Mouse (Mus musculus): ENCODE data around the gene Slc15a4.
A peak's percentile ranks its signal among the peaks of the same experiment; 100 is the strongest.

Gene Slc15a4

DNA sequence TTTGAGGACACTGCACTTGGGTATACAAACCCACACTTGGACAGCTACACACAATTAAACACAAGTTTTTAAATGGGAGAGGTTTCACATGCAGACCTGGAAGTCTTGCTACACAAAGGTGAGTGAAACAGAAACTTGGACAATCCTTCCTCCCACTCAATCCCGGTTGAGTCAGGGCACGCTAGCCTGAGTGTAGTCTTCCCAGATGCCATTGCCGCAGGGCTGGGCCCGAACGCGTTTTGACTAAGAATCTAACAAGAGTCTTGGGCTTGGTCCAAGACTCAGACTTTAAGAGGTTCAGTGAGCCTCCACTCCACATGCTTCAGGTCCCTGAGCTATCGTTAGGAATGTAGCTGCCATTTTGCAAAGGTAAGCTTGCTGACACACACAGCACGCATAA lies 12.3 kb downstream of the Slc15a4 start:
- DNase-seq (ENCODE audit: low spot score in 2 of 2): no peak

DNA sequence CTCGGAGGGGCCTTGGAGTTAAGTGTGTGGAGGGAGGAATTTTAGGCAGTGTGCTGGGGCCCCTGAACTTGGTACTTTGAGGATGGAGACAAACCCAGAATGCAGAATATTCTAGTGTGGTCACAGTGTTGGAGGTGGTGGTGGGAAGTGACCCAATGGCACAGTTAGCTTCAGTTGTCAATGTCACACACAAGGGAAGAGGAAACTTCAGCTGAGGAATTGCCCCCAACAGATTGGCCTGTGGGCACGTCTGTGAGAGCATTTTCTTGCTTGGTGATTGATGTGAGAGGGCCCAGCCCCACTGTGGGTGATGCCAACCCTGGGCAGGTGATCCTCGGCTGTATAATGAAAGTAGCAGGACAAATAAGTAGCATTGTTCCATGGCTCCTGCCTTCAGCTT lies 13.9 kb downstream of the Slc15a4 start:
- no peak for DNase-seq (ENCODE audit: low spot score in 2 of 2)

DNA sequence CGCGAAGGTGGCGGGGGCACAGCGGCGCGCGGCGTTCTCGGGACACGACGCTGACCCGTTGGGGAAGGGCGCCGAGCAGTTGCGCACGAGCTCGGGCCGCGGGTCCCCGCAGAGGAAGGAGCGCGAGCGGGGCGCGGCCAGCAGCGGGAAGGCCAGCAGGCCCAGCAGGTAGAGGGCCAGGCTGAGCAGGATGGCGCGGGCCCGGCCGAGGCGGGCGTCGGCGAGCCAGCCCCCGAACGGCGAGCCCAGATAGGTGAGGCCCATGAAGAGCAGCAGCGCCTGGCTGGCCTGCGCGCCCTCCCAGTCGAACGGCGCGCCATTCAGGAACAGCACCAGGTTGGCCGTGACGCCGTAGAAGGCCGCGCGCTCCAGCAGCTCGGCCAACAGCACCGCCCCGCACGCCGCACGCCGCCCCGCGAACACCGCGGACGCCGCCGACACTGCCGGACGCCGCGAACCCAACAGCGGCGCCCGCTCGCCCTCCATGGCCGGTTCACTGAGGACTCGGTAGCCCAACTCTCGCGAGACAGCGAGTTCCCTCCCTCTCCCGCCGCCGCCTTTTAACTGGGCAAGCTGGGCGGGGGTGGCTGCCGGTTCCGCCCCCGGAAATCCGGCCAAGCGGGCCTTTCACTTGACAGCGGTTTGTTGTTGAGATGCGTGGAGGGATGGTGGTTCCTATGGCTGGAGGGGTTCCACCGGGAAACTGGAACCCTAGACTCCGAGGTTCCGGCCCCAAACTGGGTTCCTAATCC lies 15.6 kb downstream of the Slc15a4 start:
- peak; percentile 94 to 96 for DNase-seq (ENCODE audit: low spot score in 2 of 2)

DNA sequence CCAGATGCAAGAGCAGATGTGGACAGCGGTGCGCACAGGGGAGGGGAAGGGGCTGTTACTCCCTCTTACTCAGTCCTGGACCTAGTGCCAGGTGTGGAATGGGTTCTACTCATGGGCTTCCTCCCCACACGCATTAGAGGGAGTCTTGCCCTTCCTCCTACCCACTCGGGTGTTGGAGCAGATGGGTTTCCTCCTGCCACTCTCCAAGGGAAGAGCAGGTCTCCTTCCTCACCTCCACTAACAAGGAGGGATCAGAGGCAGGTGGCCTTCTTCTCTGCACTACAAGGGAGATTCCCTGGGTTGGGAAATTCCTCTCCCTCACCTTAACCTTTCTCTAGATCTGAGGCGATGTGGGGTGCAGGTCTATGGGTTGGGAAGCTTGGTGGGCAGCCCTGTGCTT lies 16.5 kb downstream of the Slc15a4 start:
- DNase-seq (ENCODE audit: low spot score in 2 of 2): no peak

DNA sequence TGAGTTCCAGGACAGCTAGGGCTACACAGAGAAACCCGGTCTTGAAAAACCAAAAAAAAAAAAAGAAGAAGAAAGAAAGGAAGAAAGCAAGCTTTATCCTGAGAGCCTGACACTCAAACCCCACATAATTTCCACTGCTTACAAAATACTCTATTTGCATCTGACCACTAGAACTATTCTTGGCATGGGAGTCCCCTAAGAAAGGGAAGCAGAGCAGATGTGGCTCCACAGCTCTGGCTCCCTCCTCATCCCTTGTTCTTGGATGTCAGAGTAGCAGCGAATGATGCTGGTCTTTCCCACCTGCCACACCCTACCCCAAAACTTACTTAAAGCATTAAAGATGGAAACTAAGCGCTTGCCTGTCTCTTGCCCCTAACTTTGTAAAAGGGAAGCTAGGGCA lies 17.2 kb downstream of the Slc15a4 start:
- DNase-seq (ENCODE audit: low spot score in 2 of 2): no peak

DNA sequence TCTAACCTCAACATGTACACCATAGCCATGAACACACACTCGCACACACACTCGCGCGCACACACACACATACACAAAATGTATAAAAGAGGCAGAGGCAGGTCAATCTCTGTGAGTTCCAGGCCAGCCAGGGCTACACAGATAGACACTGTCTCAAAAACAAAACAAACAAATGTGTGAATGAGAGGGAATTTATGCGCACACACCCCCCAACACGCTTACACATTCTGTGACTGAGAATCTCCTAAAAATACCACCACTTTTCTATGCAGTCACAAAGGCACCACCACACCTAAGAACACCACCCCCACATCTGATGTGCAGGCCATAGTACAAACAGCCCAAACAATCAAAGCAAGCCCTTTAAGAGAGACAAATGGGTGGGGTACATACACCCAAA lies 20.3 kb downstream of the Slc15a4 start:
- DNase-seq (ENCODE audit: low spot score in 2 of 2): no peak

DNA sequence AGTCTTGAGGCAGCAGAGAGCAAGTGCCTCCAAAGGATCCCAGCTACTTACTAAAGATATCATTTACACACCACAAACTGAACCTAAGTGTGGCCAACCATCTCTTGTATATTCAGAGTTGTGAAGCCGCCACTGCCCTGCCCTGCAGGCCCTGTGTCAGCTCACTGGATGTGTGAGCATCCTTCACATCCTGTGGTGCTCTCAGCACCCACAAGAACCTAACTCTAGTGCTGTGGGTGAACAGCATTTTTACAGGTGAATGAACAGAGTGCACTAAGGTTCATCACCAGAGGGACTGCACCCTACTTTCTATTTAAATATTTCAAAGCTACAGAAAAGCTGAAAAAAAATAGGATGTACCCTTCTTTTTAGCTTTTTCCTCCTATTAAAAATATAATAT lies 20.8 kb downstream of the Slc15a4 start:
- no peak for DNase-seq (ENCODE audit: low spot score in 2 of 2)

DNA sequence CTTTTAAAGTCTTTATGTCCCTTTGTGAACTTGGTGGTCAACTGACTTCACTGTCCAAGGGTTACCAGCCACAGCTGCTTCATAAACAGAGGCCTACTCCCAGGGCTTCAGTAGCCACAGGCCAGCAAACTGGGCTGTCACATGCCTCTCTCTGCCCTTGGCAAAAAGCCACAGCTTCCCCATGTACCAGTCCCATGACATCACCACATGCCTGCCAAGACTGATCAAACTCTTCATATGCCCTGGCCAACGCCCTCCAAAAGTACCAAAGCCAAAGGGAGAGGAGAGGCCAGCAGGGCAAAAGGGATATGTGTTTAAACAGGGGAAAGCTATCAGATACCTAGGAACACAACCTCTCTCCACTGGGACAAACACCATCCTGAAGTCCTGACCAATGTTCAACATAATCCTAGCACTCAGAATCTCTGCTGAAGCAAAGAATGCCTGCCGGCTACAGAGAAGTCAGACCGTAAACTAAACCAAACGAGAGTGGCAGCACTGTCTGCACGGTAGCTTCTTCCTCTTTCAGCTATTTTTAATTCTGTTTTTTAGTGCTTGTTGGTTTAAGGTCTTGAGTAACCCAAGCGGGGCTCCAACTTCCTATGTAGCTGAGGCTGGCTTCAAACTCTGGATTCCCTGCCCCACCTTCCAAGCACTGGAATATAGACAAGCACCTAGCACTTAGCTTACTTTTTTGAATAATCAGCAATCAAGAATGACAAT lies 21.7 kb downstream of the Slc15a4 start:
- no peak for DNase-seq (ENCODE audit: low spot score in 2 of 2)

DNA sequence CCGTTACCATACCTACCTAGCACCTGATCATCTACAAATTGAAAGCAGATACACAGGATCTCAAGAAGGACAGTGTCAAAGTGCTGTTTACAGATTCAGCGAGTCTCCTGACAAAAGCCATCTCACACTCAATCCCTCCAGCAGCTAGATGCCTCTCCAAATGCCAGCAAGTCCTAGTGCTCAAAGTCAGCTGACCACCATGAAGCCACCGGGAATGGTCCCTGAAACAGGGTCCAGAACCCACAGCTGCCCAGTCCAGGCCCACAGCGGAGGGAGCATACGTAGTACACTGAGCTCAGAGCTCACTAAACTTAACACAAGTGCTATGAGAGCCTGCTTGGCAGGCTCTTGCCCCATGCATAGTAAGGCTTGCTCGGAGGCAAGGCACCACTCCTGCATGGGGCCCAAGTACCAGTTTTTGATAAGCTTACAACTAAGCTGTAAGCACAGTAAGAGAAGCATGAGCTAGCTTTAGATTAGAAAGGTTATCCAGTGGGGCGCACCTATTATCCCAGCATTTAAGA lies 23.4 kb downstream of the Slc15a4 start:
- no peak for DNase-seq (ENCODE audit: low spot score in 2 of 2)

DNA sequence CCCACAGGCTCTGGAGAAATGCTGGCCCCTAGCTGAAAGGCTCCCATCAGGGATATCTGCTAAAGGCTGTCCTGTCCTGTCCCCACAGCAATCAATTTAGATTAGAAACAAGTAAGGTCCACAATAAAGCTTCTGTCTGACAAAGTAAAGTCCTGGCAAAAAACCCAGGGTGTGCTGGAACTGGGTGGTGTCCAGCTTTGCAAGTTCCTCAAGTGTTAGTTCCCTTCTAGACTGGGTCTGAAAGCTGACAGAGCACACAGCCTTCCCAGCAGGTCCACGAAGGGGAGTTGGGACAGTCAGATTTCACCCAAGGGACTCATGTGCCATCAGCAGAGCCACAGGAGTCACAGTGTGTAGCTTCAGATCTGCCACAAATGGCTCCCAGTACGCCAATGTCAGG lies 25.2 kb downstream of the Slc15a4 start:
- no peak for DNase-seq (ENCODE audit: low spot score in 2 of 2)

DNA sequence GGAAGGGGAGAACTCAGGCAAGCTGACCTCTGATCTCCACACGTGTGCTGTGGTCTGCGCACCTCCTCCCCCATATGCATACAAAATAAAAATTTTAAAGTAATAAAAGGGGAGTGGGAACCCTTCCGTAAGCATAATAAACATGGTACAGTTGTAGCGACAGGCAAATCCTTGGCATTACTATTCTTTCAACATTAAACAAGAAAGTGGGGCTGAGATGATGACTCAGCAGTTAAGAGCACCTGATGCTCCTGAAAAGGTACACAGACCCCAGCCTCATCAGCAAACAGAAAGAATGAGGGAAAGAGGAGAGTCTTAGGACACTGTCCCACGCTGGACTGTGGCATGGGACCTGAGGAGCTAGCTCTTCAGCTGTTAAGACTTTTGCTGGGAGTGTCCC lies 29.7 kb downstream of the Slc15a4 start:
- no peak for DNase-seq (ENCODE audit: low spot score in 2 of 2)

DNA sequence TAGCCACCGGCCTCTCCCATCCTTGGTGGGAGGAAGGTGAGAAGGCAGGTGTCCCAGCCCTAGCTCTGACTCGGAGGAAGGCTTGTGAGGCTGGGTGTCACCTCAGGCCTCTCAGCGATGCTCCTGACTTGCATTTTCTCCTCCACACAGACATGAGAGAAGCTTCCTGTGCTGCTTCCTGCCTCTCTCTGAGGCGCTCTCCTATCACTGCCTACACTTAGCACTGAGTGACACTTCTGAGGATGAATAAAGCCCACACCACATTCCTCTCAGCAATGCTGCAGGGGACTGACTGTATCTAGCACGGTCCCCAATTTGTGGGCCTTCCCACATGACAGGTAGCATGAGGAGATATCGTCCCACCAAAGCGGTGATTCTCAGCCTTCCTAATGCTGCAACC lies 35.8 kb downstream of the Slc15a4 start:
- DNase-seq (ENCODE audit: low spot score in 2 of 2): no peak

DNA sequence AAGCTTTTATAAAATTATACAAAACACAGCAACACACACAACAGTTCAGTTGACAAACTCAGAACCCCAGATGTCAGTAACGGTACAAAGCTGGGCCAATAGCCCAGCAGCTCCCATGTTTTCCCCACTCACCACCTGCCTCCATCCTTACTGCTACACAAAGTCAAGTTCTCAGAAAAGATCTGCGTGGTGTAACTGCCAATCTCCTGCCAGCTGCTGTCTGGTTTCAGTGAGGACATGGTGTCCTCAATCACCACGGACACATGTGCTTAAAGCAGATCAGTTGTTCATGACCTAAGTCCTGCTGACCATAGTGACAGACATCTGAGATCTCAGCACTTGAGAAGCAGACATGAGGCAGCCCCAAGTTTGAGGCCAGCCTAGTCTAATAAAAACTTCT lies 37.0 kb downstream of the Slc15a4 start:
- DNase-seq (ENCODE audit: low spot score in 2 of 2): no peak

DNA sequence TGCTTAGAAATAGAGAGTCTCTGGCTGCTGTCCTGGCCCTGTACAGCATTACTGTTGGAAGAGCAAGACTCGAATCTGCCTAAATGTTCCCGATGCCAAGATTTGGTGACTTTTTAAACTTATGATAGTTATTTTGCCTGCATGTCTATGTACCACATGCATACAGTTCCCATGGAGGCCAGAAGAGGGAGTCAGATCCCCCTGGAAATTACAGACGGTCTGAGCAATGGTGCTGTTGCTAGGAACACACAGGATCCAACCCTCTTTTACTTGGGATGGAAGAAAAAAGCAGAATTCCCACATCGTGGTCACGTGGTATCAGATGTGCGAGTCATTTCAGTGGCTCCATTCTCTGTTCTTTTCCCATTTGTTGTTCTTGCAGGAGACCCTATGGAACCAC lies 39.8 kb downstream of the Slc15a4 start:
- DNase-seq (ENCODE audit: low spot score in 2 of 2): no peak

DNA sequence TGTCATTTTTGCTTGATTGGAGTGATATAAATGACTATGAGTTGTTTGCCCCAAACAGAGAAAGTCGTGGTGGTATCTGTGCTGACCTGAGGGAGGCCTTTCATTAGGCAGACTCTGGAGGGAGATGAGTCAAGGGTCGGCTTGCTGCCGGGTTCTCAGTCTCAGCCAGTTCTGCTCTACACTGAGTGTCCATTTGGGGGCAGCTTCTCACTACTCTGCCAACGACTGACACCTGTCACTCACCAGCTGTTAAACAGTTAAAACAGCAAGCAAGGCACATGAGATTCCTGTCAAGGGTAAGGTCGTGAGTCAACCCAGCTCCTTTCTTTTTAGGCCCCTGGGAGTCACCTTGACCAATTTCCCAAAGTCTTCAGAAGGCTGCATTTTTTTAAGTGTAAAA lies 40.3 kb downstream of the Slc15a4 start:
- DNase-seq (ENCODE audit: low spot score in 2 of 2): no peak

DNA sequence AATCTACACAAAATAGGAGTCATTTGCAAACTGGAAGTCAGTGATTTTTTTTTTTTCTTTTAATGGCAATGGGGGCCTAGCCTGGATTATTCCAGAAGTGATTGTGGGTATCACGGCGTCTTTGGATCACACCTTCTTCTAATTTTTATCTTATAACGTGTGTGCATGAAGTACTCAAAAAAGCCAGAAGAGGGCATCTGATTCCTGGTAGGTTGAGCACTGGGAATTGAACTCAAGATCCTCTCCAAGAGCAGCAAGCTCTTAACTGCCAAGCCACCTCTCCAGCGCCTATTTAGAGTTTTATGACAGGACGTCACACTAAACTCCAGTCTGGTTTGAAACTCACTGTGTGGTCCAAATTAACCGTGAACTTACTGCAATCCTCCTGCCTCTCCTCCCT lies 44.8 kb downstream of the Slc15a4 start:
- DNase-seq (ENCODE audit: low spot score in 2 of 2): no peak

DNA sequence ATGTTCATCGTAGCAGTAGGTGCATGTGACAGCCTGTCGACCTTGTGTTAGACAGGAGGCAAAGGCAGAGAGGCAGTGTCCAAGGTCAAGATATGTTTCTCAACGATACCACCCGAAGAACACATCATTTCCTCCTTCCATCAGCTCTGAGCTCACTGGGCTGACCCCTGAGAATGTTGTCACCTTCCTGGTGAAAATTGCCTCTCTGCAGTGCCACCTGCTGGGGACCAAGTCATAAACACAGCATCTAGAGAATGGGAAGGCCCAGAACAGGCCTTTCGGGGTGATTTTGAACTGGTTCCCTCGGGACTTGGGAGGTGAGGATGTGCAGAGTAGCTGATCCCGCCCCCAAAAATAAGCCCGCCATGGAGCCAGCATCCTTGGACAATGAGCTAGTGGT lies 49.0 kb downstream of the Slc15a4 start:
- no peak for DNase-seq (ENCODE audit: low spot score in 2 of 2)

DNA sequence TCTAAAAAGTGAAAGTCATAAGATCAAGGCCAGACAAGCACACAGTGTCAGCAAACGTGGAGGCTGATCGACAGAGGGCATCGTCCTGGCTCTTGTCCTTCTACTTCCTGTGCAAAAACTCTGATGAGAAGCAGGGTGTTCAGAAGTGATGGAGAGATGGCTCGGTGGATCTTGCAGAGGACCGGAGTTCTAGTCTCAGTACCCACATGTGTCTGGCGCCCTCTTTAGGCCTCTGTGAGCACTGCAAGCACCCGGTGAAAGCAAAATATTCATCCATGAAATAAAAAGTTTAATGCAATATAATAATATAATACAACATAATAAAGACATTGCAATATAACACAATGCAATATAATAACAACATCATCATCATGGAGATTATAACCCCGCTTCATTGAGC lies 55.3 kb downstream of the Slc15a4 start:
- no peak for DNase-seq (ENCODE audit: low spot score in 2 of 2)

DNA sequence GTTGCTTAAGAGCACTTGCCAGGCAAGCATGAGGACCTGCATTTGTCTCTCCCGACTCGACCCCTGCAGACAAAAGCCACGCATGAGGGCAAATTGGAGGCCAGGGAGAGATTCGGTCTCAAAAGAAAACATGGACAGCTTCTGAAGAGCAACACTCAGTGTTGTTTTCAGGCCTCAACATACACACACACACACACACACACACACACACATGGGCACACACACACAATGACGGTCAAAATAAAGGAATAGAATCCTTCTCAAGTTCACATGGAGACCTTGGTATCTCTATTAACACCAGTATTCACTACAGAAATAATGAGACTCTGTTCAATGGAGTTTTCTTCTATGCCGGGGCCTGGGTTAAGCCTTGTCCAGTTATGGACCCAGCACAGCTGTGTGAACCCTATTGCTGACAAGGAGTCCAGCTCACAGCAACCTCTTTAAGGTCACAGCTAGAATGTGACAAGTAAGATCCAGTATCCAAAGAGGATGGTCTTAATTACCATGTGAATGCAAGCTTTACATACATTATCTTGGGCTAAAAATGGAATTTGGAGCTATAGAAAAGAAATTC lies 65.4 kb downstream of the Slc15a4 start:
- no peak for DNase-seq (ENCODE audit: low spot score in 2 of 2)

DNA sequence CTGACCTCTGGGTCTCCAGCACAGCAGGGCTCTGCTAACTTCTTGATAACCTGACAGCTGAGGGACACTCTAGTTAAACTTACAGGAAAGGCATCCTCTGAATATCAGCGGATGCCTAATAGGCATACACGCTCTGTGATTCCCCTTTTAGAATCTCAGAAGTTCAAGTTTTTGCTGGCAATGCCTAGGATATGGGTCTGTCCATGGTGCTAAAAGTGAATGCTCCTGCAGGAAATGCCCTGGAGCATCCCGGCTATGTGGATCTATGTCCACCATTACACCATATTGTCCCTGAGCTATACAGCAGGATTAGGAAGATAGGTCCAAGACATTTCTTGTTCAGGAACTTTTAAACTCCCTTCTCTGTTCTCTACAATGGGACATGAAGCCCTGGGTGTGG lies 71.6 kb downstream of the Slc15a4 start:
- no peak for DNase-seq (ENCODE audit: low spot score in 2 of 2)

DNA sequence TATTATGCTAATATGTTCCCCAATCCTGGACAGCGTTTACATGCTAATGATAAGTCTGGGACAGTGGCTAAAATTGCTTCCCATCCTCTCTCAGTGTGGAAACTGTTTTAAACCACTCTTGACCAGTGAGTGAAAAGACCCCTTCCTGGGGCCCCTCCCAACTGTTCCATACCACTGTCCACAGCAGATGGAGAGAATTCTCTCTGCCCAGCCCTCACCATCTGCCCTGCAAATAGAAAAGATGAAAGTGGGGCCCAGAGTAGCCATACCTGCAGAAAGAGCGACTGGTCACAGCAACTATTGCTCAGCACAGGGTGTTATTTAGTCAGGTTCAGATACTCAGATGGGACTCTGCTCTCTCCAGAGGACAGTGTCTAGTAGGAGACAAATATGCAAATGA lies 84.6 kb downstream of the Slc15a4 start:
- DNase-seq (ENCODE audit: low spot score in 2 of 2): no peak

DNA sequence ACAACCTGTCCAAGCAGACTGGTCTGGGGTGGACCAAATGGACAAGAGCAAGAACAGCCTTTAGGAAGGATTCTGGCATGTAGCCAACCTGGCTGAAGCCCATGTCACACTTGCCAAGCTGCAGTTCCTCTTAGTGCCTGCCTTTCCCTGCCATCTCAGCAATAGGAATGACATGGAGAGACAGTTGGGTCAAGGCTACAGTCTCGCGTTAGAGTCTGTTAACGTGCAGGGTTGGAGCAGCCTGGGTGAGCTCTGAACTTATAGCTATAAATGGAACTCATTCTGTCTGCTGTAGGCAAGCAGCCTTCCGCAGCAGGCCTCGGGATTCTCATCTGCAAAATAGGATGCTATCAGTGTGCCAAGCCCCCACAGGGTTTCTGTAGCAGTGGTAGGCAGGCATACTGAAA lies 86.1 kb downstream of the Slc15a4 start:
- no peak for DNase-seq (ENCODE audit: low spot score in 2 of 2)
